Mouse (Mus musculus) myocyte (in vitro differentiated cells): ENCODE results near the gene Itga3.
A peak's percentile ranks its signal among the peaks of the same experiment; 100 is the strongest.

Experiments
- CEBPB ChIP-seq: IDR thresholded peaks from 2 replicates; pipeline ENCODE4 v1.6.1; 2011; ENCODE audit warnings: mild to moderate bottlenecking, moderate library complexity; ENCODE audit not compliant: poor library complexity, insufficient read depth, severe bottlenecking
- MAX ChIP-seq: IDR thresholded peaks from one replicate; pipeline ENCODE4 v1.6.1; 2011; ENCODE audit warnings: low read depth, mild to moderate bottlenecking, control low read depth
- POLR2A ChIP-seq: IDR thresholded peaks from one replicate; pipeline ENCODE4 v1.6.1; 2011; ENCODE audit warnings: low read depth, mild to moderate bottlenecking, control low read depth, moderate library complexity; ENCODE audit not compliant: insufficient read length
- TCF12 ChIP-seq: IDR thresholded peaks from one replicate; pipeline ENCODE4 v1.6.1; 2011; ENCODE audit warnings: mild to moderate bottlenecking, control low read depth; ENCODE audit not compliant: poor library complexity, insufficient read depth, severe bottlenecking
- USF1 ChIP-seq: IDR thresholded peaks from one replicate; pipeline ENCODE4 v1.6.1; 2011; ENCODE audit warnings: low read depth, mild to moderate bottlenecking, control low read depth, moderate library complexity

DNA sequence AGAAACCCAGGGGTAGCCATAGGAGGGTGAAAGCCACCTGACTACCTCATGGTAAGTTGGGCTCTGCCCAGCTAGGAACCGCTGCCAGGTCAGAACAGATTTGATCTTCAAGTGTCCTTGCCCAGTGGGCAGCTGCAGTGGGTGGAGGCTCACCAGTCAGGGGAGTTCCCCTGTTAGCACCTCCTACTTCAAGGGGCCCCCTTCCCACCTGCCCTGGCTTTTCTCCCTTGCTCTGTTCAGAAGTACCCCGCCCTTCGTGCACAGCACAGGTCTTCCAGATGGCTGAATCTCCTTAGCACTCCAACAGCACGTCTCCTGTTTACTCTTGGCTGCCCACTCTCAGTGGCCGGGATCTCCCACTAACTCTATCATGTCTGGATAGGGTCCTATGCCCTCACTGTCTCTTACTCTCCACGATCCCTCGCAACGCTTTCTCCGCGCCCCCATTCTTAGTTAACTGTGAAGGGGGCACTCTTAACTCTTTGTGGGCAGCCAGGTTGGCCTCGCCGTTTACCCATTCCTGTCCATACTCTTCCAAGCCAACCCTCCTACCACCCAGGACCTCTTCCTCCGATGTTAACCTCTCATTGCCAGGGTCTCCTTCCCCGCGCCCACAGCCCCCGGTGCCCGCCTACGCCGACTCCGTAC, 36.0 kb downstream of the Itga3 start:
- no peak for TF ChIP-seq CEBPB
- peak; percentile 38 for TF ChIP-seq POLR2A
- no peak for TF ChIP-seq TCF12
- TF ChIP-seq USF1 = no peak
- TF ChIP-seq MAX = no peak
